Mouse (Mus musculus) heart, embryonic 10.5 days (tissue): ENCODE measurements around the gene Tbc1d9b. TPM values are rescaled to one million over a fixed set of nuclear protein-coding genes. Genes with fewer than 3 reads are reported as not detected.

Experiments used
- DNase-seq: peaks from one replicate; pipeline ENCODE4 v3.0.0-alpha.2; 2017; ENCODE audit warnings: low spot score
- H3K27ac ChIP-seq: fragments of 300-500 bp; sonication (generic); 2 replicates; pipeline ENCODE4 v1.5.1; 2016; ENCODE audit warnings: mild to moderate bottlenecking
- H3K27me3 ChIP-seq: fragments of 300-500 bp; sonication (generic); 2 replicates; pipeline ENCODE4 v1.6.1; 2016; ENCODE audit warnings: mild to moderate bottlenecking; ENCODE audit not compliant: poor library complexity, insufficient read depth, severe bottlenecking
- H3K36me3 ChIP-seq: fragments of 300-500 bp; sonication (generic); 2 replicates; pipeline ENCODE4 v1.6.1; 2016; ENCODE audit warnings: mild to moderate bottlenecking, moderate library complexity
- H3K4me1 ChIP-seq: fragments of 300-500 bp; sonication (generic); 2 replicates; pipeline ENCODE4 v1.6.1; 2016; ENCODE audit warnings: mild to moderate bottlenecking
- H3K4me3 ChIP-seq: fragments of 300-500 bp; sonication (generic); 2 replicates; pipeline ENCODE4 v1.5.1; 2016; ENCODE audit warnings: mild to moderate bottlenecking, moderate library complexity
- H3K9me3 ChIP-seq: fragments of 300-500 bp; sonication (generic); 2 replicates; pipeline ENCODE4 v1.6.1; 2016; ENCODE audit warnings: mild to moderate bottlenecking, moderate library complexity
- WGBS: fragments of 180-500 bp; shearing (Covaris S2); methylation state at CpG from one replicate; pipeline ENCODE4 v1.1.7; 2016; 5-methylcytosine and 5-hydroxymethylcytosine counted together
- polyA plus RNA-seq: library from polyadenylated mRNA; unstranded; fragments of >200 nt; fragmentation: Nextera tagmentation; extraction: Ambion mirVana; gene quantifications from 2 replicates; pipeline ENCODE4 v1.2.1, GENCODE M21; 2016

The Tbc1d9b gene
- polyA plus RNA-seq, 1 experiment from 2014 or later, result 29.5 TPM

DNA sequence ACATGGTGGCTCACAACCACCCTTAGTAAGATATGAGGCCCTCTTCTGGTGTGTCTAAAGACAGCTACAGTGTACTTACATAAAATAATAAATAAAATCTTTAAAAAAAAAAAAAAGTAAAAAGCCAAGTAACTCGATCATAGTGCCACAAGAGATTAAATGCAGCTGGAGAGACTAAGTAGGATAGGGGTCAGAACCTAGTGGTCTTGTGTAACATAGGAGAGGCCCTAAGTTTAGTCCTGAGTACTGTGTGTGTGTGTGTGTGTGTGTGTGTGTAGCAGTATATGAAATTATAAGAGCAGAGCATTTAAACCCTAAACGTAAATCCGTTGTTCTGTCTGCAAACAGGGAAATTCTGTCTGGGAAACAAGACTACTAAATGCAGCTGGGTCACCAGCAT lies 61.1 kb downstream of the Tbc1d9b start:
- H3K4me1 ChIP-seq, result peaks cover 9% of the 10 kb centered on the region; the same call in 1 of the 2 replicates
- no peak for DNase-seq
- no peak overlapping the region for H3K4me3 ChIP-seq
- H3K9me3 ChIP-seq, result no peaks in the 10 kb centered on the region
- no peak overlapping the region for H3K27ac ChIP-seq
- WGBS, result 90% methylated on average over 3 of the region's 3 CpGs
- H3K27me3 ChIP-seq, result no peaks in the 10 kb centered on the region
- H3K36me3 ChIP-seq, result peaks cover 23% of the 10 kb centered on the region; the same call in 1 of the 2 replicates

DNA sequence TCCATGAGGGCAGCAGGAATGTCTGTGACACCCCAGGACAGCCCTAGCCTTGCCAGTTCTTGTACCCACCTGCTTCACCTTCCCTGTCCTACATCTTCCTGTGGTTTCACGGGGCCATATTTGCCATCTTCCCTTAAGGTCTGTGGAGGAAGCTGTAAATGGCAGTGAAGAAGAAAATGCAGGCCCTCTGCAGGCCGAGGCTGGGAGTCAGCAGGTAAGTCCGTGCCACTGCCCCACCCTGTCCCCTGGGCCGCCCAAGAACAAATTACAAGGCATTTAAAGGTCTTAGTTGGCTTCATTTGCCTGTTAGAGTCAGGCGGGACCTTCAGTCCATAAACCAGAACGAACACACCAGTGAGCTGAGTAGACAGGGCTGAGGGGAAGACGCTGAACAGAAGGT lies 62.9 kb downstream of the Tbc1d9b start:
- no peaks in the 10 kb centered on the region for H3K27me3 ChIP-seq
- H3K36me3 ChIP-seq, result peaks cover 31% of the 10 kb centered on the region
- no peak overlapping the region for H3K27ac ChIP-seq
- no peaks in the 10 kb centered on the region for H3K9me3 ChIP-seq
- peaks cover 9% of the 10 kb centered on the region; the same call in 1 of the 2 replicates for H3K4me1 ChIP-seq
- no peak overlapping the region for H3K4me3 ChIP-seq
- 73% methylated on average over 7 of the region's 7 CpGs for WGBS
- no peak for DNase-seq

DNA sequence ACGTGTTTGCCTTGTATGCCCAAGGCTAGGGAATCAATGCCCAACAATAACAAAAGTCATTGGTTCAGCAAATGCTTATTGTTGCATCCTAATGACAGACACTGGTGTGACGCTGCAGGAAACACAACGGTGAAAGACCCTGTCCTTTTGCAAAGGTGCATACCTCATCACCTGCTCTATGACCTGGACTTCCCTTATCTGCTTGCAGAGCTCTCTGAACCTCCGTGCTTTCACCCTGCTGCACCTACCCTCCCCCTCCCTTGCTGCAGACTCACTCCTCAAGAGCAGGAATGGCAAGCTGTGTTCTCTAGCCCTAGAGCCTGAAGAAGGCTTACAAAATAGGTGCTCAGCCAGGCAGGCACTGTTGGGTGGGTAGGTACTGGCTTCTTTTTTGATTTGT lies 63.6 kb downstream of the Tbc1d9b start:
- DNase-seq, result no peak
- peaks cover 9% of the 10 kb centered on the region; the same call in 1 of the 2 replicates for H3K4me1 ChIP-seq
- no peaks in the 10 kb centered on the region for H3K9me3 ChIP-seq
- no peak overlapping the region for H3K4me3 ChIP-seq
- 72% methylated on average over 4 of the region's 4 CpGs for WGBS
- H3K27ac ChIP-seq, result no peak overlapping the region
- H3K36me3 ChIP-seq, result peaks cover 38% of the 10 kb centered on the region
- H3K27me3 ChIP-seq, result no peaks in the 10 kb centered on the region

DNA sequence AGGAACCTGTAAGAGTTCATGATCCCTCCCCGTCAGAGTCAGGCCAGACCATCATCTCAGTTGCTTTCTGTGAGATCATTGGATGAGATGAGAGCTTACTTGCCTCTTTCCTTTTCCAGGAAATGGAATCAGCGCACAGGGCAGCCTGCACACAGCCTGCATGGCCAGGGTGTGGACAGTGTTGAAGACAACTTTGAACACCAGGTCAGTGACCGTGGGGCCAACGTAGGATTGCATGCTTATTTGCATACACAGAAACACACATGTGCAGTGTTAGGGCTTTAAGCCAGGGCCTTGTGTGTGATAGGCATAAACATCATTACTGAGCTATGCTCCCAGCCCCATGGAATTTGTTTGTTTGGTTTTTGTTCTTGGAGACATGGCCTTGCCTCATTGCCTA lies 66.3 kb downstream of the Tbc1d9b start:
- H3K4me1 ChIP-seq, result peaks cover 5% of the 10 kb centered on the region; the same call in 1 of the 2 replicates
- DNase-seq, result no peak
- no peaks in the 10 kb centered on the region for H3K27me3 ChIP-seq
- no peak overlapping the region for H3K27ac ChIP-seq
- WGBS, result 86% methylated on average over 4 of the region's 4 CpGs
- no peaks in the 10 kb centered on the region for H3K9me3 ChIP-seq
- peaks cover 66% of the 10 kb centered on the region for H3K36me3 ChIP-seq
- no peak overlapping the region for H3K4me3 ChIP-seq

DNA sequence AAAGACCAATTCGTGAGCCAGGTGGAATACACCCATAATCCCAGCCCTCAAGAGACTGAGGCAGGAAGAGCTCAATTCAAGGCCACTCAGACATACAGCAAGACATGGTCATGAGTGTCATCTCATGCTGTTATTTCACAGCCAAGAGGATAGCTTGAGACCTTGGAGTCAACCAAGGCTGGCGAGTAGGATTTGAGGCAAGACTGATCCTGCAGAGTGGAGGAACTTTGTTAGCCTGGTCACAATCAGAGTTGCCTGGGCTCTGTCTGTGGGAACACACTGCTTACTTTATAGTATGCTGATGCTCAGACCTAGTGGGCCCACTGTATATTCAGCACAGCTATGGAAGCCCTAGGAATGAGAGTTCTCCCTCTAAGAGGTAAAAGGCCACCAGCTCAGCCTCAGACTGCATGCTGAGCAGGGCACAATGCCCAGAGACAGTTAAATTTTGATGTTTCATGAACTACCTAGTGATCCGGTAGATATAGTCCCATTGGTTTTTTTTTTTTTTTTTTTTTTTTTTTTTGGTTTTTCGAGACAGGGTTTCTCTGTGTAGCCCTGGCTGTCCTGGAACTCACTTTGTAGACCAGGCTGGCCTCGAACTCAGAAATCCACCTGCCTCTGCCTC lies 67.1 kb downstream of the Tbc1d9b start:
- no peaks in the 10 kb centered on the region for H3K9me3 ChIP-seq
- H3K27ac ChIP-seq, result no peak overlapping the region
- H3K4me1 ChIP-seq, result peaks cover 5% of the 10 kb centered on the region; the same call in 1 of the 2 replicates
- H3K27me3 ChIP-seq, result no peaks in the 10 kb centered on the region
- WGBS, result 90% methylated on average over 4 of the region's 5 CpGs
- no peak for DNase-seq
- H3K36me3 ChIP-seq, result peaks cover 74% of the 10 kb centered on the region
- no peak overlapping the region for H3K4me3 ChIP-seq

DNA sequence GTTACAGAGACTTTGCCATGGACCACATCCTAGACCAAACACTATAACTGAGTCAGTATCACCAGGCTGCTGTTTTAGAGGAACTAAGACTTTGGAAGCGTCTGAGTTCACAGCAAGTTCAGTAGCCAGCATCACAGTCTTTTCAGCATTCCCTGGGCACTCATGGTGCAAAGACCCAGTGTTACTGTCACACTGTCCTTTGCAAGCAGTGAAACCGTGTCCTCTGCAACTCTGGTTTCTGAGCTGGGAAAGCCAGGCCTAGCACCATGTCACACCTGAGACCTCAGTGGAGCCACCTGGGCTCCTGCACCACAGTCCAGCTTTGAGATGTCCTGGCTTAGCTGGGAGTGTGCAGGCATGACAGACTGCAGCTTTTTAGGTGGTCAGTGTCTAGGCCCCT lies 67.7 kb downstream of the Tbc1d9b start:
- WGBS, result 87% methylated on average over 2 of the region's 2 CpGs
- Histone ChIP-seq H3K36me3 (peaks cover 77% of the 10 kb centered on the region), H3K4me1 (peaks cover 5% of the 10 kb centered on the region; the same call in 1 of the 2 replicates), H3K27ac (no peak overlapping the region), H3K9me3 (no peaks in the 10 kb centered on the region), H3K27me3 (no peaks in the 10 kb centered on the region), H3K4me3 (no peak overlapping the region)
- no peak for DNase-seq

DNA sequence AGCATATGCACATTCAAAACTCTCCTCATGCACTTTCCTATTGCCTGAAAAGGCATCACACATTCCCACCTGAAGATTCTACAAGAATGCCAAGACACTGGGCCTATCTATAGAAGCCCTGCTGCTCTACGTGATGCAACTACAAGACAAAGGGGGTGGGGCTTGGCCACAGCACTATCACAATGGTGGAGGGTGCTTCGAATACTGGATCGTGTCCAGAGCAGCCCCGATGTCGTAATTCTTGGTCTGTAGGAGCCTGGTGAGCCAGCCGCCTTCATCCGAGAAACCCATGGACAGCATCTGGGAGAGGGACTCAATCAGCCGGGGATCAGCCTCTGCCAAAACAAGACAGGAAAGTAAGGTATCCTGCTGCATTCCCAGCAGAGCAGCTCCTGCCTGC lies 69.4 kb downstream of the Tbc1d9b start:
- Histone ChIP-seq H3K4me1 (no peaks in the 10 kb centered on the region), H3K27ac (no peak overlapping the region), H3K36me3 (peaks cover 93% of the 10 kb centered on the region), H3K27me3 (no peaks in the 10 kb centered on the region), H3K9me3 (no peaks in the 10 kb centered on the region), H3K4me3 (no peak overlapping the region)
- DNase-seq, result no peak
- 87% methylated on average over 8 of the region's 8 CpGs for WGBS

DNA sequence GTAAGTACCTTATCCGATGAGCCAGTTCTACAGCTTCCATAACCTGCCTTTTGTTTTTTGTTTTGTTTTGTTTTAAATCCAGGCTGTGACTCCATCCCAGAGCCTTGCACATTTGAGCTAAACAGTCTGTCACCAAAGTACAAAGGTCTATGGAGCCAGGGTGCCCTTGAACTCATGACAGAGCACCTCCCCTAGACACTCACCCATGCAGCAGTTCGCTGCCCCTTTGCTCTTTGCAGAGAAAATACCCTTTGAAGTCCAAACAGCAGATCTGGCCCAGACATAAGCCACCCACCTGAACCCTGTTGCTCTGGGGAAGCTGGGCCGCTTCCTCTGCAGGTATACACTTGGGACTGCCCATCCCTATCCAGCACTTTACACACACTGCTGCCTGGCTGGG lies 70.4 kb downstream of the Tbc1d9b start:
- WGBS, result 94% methylated on average over 3 of the region's 3 CpGs
- DNase-seq, result no peak
- H3K27ac ChIP-seq, result no peak overlapping the region
- H3K9me3 ChIP-seq, result no peaks in the 10 kb centered on the region
- peaks cover 95% of the 10 kb centered on the region for H3K36me3 ChIP-seq
- H3K4me1 ChIP-seq, result no peaks in the 10 kb centered on the region
- H3K4me3 ChIP-seq, result no peak overlapping the region
- H3K27me3 ChIP-seq, result no peaks in the 10 kb centered on the region

DNA sequence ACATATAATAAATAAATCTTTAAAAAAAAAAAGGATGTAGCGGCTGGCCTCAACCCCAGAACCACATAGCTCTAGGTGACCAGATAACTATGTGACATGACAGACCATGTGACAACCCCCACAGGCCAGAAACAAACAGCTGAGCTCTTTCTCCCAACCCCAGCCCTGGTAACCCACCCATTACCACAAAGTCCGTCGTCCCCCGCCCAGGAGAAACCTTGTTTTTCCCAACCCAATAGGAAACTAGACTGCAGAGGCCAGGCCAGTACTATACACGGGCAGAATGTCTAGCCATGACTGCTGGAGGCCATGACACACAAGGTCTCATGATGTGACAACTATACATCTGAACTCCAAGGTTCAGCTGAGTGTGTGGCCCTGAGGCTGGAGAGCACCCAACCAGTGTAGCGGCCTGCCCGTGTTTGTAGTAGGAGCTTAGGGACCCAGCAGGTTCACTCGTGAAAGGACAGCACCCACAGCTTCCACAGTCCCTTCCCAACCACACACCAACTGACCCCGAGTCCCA lies 72.2 kb downstream of the Tbc1d9b start:
- Histone ChIP-seq H3K36me3 (peaks cover 95% of the 10 kb centered on the region), H3K4me3 (no peak overlapping the region), H3K9me3 (no peaks in the 10 kb centered on the region), H3K27me3 (no peaks in the 10 kb centered on the region), H3K27ac (no peak overlapping the region), H3K4me1 (no peaks in the 10 kb centered on the region)
- 93% methylated on average over 9 of the region's 9 CpGs for WGBS
- no peak for DNase-seq

DNA sequence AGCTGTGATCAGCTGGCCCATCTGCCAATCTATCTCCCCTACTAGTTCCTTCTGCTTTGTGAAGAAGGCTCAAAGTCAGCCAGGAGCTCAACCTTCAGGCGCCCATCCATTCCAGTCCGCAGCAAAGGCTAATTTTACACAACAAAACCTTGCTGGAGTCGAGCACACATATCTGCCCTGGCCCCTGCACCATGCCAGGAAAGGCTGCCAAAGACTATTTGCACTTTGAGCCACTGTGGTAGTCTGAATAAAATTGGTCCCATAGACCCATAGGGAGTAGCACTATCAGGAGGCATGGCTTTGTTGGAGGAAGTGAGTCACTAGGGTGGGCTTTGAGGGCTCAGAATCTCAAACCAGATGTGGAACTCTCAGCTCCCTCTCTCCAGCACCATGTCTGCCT lies 74.2 kb downstream of the Tbc1d9b start:
- no peak overlapping the region for H3K27ac ChIP-seq
- no peaks in the 10 kb centered on the region for H3K9me3 ChIP-seq
- peaks cover 82% of the 10 kb centered on the region for H3K36me3 ChIP-seq
- 0 out of 2 replicates have a peak, but pooled peaks cover 4% of the 10 kb centered on the region for H3K4me1 ChIP-seq
- H3K27me3 ChIP-seq, result no peaks in the 10 kb centered on the region
- no peak overlapping the region for H3K4me3 ChIP-seq
- no peak for DNase-seq
- 83% methylated on average over 3 of the region's 3 CpGs for WGBS

DNA sequence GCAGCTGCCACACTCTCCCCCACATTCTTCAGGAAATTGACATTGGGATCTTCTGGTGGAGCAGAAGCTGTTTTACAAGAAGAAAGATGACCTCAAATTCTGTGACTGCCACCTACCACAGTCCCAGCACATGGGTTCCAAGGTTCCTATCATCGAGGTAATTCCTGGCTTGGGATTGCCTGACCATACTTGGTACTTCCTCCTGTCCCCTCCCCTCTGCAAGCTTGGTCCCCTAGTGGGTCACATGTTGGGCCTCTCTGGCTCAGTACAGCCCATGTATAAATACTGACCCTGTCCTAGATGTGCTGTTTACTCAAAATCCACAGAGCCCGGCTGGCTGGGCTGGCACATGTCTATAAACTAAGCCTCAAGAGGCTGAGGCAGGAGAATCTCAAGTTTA lies 74.8 kb downstream of the Tbc1d9b start:
- no peaks in the 10 kb centered on the region for H3K27me3 ChIP-seq
- H3K9me3 ChIP-seq, result no peaks in the 10 kb centered on the region
- H3K4me1 ChIP-seq, result peaks cover 6% of the 10 kb centered on the region
- WGBS, result 80% methylated on average over 2 of the region's 2 CpGs
- no peak overlapping the region for H3K27ac ChIP-seq
- peaks cover 75% of the 10 kb centered on the region for H3K36me3 ChIP-seq
- H3K4me3 ChIP-seq, result no peak overlapping the region
- DNase-seq, result no peak

DNA sequence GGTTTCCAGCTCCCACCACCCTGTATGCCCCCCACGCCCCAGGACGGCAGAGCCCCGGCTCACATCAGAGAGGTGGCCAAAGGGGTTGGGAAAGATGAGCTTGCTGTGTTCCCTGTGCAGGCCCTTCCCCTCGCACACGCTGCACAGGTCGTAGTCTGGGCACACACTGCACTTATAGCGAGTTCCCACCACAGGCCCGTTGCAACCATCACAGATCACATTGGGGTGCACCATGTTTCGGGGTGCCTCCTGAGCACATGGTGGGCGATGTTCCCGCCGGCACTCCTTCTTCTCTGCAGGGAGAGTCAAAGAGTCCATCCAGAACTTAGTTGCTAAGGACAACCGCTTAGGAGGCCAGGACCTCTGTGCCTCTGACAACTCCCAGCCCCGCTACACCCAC lies 76.1 kb downstream of the Tbc1d9b start:
- whole genome bisulfite sequencing, result 94% methylated on average over 14 of the region's 14 CpGs
- Histone ChIP-seq H3K27ac (no peak overlapping the region), H3K9me3 (no peaks in the 10 kb centered on the region), H3K27me3 (no peaks in the 10 kb centered on the region), H3K4me3 (no peak overlapping the region), H3K4me1 (peaks cover 14% of the 10 kb centered on the region), H3K36me3 (peaks cover 62% of the 10 kb centered on the region)
- no peak for DNase-seq

DNA sequence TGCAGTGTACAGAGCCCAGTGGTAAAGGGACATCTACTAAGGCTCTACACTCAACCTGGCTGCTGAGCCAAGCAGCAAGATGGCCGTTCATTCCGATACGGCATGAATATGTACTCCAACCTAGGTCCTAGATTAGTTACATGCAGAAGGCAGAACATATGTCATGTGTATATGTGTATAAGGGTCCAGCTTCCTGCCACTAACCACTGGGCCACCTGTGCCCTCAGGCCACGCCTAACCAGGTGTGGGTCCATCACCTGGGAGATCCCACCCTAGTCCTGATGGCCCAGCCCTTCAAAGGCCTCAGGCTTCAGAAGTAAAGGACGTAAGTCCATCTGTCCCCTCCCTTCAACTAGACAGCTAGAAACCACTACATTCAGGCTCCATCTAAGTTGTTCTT lies 76.8 kb downstream of the Tbc1d9b start:
- Histone ChIP-seq H3K4me1 (peaks cover 20% of the 10 kb centered on the region), H3K4me3 (no peak overlapping the region), H3K27ac (no peak overlapping the region), H3K9me3 (no peaks in the 10 kb centered on the region), H3K36me3 (peaks cover 55% of the 10 kb centered on the region), H3K27me3 (no peaks in the 10 kb centered on the region)
- 90% methylated on average over 5 of the region's 5 CpGs for WGBS
- no peak for DNase-seq

DNA sequence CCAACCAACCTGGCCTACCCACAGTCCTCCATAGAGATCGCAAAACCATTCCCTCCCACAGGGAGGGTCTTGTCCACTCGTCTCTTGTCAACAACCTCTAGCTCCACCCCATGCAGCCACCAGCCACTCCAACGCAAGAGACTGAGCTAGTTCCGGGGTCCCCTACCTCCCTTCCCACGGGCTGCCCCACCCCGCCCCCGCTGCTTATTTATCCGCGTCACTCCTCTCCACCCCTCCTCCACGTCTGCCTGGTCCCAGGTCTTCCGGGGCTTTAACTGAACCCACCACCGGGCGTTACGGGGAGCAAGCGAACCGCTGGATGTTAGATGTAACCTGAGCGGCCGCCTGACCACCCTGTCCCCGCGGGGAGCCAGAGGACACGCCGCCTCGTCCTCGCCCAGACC lies 78.9 kb downstream of the Tbc1d9b start:
- under 1% methylated on average over 24 of the region's 24 CpGs for WGBS
- peak; percentile 99 for DNase-seq
- Histone ChIP-seq H3K4me1 (peaks cover 27% of the 10 kb centered on the region), H3K4me3 (peak overlapping the region; percentile 96), H3K27me3 (no peaks in the 10 kb centered on the region), H3K36me3 (peaks cover 36% of the 10 kb centered on the region), H3K27ac (peak overlapping the region; percentile 99), H3K9me3 (no peaks in the 10 kb centered on the region)
